Mouse (Mus musculus) v-Abl transformed pro-B cells (cell line): ENCODE data around the gene Usp51.
"Not testable (repeated sequence)": the region's sequence is repeated elsewhere in the genome, so short reads cannot be mapped to it uniquely, and the experiment has no call there.

Experiments used
- in situ Hi-C, 2 experiments: fragments of 400-800 bp; cut with MboI; formaldehyde crosslinking; loops; one replicate each; pipeline ENCODE4 v1.15.1; 2025; ENCODE audit not compliant: unreplicated experiment in 2 of 2

Usp51 gene

DNA sequence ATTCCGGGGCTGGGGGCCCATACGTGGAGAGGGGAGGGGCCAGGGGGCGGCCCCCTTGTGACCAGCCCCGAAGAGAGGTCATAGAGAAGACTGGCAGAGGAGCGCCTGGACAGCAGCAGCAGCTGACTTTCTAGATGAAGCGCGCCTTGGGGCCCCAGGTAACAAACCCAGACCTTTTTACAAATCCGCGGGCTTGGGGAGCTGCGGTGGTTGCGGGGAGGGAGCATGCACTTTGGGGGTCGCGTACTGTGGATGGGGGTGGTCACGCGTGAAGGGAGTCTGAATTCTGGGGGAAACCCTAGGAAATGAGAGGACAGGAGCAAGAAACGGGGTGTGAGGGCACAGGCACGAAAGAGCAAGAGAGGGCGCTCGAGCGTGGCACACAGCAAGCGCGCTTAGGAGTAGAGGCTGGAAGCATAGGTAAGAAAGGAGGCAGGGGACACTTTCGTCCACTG, at the start of gene Usp51:
Usp51 (plus strand) TSS at position 83 of the 455 bp plus-strand sequence.
- in situ Hi-C loops, result loop anchor here in 1 of 2 experiments (10.0 kb wide), 1 partner anchor 148 kb away; no protein-coding TSS in a partner anchor

DNA sequence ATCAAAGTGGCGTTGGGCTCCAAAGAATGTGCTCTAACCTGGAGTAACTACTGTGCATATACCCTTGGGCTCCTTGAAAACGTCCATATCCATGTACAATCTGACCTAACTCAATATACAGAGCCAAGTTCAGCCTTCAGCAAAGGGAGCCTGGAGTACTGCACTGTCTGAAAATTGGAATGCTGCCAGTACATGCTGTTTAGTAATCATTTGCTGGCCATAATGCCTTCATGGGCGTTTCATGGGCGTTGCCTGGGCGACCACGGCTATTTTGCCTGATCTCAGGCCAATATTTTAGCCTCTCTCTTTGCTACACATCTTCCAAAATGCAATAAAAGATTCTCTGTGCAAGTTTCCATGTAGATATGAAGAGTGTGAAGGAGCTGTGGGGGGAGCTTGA, 36.7 kb upstream of the Usp51 start:
- in situ Hi-C loops, result no loop called here

DNA sequence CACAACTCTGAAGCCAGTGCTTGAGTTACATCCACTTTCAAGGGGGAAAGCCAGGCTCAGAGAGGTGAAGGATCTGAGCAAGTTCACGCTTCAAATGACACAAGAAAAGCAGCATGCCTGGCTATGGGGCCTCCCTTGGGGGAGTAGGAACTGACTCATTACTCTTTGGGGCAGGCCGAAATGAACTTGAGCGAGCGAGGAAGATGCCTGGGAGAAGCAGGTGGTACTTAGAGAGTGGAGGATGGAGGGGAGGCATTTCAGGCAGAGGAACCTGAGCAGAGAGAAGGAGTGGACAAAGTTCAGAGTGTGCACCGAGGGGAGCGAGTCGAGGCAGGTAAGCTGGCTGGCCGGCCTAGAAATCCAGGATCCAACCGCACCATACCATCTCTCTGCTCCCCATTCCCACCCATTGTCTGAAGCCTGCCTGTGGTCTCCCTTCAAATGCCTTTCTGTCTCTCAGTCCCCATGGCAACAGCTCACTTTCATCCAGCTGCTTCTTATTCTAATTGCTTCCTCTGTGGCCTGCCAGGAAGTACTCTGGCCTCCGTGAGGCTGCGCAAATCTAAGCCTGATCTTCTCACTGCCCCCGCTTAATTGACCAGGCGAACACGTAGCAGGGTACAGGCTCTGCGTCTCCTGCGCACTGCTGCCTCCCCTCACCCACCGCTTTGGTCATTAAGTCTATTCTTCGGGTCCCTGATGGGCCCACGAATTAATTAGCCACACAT, 32.6 kb upstream of the Usp51 start:
- in situ Hi-C loops, result not testable (repeated sequence)

DNA sequence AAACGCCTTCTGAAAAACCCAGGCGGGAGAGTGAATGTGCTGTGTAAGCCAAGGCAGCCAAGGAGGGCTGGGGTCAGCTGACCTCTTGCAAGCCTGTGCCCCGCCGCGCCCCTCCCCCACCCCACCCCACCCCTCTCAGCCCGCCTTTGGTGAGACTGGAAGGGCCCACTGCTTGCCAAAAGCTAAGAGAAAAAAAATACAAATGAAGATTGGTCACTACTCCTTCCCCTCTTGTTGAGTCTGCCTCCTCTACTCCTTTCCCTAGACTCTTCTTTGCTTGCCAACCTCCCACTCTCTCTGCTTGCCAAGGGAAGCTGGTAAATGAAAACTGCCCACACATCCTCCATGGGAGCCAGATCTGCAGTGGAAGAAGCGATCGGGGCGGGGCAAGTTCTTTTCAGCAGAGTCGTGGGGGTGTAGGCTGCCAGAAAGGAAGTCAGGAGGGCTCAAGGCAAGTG, 32.0 kb upstream of the Usp51 start:
- in situ Hi-C loops, result no loop called here

DNA sequence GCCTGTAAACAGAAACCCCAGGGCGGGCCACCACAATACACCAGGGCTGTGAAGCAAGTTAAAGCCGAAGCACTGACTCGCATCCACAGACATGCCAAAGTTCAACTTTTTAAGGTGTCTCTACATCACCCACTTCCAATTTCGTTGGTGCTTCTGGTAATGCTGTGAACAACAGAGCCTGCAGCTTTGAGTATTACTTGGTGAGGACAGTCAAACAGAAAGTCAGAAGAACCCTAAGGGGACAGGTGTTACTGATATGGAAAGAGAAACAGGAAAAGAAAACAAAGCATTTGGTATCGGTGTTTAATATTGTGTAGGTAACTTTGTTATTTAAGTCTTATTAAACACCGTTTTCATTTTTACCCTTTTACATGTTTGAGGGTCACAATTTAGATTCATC, 29.7 kb upstream of the Usp51 start:
- in situ Hi-C loops, result no loop called here

DNA sequence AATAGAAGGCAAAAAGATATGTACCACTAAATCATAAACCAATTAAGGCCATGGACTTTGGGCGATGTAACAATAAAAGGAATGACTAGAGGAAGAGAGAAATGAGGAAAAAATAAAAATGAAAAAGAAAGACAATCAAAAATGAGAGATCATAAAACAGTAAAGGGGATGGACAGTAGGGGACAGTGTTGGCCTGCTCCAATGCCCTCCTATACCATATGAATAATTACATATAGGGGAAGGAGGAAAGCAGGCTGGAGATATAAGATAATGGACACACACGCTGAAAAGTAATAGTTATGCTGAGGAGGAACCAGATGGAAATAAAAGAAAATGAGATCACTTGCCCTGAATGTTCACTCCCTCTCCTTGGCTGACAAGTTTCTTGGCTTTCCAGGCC, 21.3 kb upstream of the Usp51 start:
- in situ Hi-C loops, result loop anchor here in 1 of 2 experiments (10.0 kb wide), 1 partner anchor 190 kb away; no protein-coding TSS in a partner anchor

DNA sequence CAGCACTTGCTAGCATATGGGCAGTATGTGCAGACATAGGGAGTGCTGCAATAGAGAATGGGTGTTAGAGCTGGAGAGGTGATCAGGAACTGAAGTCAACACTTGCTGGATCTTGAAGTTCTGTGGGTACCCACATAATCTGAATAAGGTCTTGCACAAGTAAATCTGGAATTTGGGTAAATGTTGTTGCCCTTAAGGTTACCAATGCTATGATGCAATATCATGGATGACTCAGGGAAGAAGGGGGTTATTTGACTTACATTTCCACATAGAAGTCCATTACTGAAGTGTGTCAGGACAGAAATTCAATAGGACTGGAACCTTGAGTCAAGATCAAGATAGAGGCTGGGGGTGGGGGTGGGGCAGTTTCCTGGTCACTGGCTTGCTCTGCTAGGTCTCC, 16.4 kb upstream of the Usp51 start:
- in situ Hi-C loops, result loop anchor here in 1 of 2 experiments (10.0 kb wide), 1 partner anchor 185 kb away; no protein-coding TSS in a partner anchor

DNA sequence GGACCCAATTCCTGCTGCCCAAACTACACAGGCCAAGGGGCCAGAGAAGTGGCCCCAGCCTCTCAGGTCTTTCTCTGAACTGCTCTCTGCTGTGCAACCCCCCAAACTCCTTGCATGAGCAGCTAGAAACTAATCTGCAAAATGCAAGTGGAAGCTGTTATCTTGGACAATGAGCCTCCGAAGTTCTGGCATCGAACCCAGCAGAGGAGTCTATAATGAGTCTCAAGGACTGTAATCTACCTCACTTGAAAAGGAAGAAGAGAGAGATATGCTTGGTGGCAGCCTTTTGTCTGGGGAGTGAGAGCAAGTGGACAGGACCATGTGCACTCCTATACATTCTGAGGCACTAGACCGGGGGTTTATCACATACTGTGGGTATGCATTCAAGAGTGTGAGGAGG, 10.2 kb upstream of the Usp51 start:
- in situ Hi-C loops, result not testable (repeated sequence)

DNA sequence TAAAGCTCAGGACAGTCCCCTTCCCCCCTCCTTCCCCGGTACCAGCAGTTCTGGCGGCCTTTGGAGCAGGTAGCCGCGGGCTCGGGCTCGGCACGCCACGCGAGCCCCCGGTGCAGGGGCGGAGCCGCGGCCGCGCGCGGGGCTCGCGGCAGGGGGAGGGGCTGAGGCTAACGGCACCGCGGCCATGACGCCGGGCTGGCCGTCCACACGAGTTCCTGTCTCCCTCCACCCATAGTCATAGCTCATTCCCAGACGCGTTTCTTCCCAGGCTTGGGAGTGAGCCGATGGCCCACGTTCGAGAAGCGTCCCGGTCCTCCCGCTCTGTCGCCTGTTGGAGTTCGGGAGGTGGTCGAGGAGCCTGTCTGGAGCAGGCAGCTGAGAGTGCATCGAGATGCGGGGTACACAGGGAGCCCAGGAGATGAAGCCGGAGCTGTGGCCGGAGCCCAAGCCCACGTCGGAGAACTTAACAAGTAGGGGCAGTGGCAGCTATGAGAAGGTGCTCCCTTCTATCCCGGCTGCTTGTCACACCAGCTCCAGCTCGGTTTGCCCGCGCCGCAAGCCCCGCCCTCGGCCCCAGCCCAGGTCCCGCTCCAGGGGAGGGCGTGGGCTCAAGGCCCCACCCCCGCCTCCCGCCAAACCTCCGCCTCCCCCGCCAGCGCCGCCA, 884 bp downstream of the Usp51 start:
- in situ Hi-C loops, result loop anchor here in 1 of 2 experiments (10.0 kb wide), 1 partner anchor 148 kb away; no protein-coding TSS in a partner anchor

DNA sequence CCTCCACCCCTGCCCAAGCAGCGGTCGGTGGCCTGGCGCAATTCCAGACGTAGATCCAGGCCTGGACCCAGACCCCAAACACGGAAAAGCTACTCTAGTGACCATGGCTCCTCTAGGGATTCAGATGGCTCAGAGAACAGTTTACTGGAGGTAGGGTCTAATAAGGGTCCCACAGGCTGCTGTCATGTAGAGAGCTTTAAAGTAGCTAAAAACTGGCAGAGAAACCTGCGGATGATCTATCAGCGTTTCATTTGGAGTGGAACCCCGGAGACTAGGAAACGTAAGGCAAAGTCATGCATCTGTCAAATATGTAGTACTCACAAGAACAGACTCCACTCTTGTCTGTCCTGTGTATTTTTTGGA, 1.4 kb downstream of the Usp51 start:
- in situ Hi-C loops, result loop anchor here in 1 of 2 experiments (10.0 kb wide), 1 partner anchor 147 kb away; no protein-coding TSS in a partner anchor

DNA sequence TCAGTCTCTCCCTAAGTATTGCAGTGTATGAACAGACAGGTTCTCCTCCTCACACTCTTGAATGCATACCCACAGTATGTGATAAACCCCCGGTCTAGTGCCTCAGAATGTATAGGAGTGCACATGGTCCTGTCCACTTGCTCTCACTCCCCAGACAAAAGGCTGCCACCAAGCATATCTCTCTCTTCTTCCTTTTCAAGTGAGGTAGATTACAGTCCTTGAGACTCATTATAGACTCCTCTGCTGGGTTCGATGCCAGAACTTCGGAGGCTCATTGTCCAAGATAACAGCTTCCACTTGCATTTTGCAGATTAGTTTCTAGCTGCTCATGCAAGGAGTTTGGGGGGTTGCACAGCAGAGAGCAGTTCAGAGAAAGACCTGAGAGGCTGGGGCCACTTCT, 19.0 kb downstream of the Usp51 start:
- in situ Hi-C loops, result not testable (repeated sequence)

DNA sequence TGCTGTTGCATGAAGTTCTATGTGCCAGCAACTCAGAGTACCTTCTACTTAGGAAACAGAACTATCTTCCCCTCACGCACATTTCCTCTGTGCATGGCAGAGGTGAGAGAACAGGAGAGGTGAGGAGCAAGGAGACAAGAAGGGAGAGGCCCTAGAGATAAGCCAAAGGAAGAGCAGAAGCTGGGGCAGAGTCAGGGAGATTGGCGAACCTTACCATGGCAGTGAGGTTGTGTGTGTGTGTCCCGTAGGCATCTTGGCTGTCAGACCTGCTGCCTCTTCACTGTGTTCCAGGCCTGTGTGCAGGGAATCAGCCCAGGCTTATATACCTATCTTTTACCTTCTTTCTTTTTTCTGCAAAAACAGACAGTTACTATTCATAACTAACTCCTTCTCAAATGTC, 19.4 kb downstream of the Usp51 start:
- in situ Hi-C loops, result not testable (repeated sequence)

DNA sequence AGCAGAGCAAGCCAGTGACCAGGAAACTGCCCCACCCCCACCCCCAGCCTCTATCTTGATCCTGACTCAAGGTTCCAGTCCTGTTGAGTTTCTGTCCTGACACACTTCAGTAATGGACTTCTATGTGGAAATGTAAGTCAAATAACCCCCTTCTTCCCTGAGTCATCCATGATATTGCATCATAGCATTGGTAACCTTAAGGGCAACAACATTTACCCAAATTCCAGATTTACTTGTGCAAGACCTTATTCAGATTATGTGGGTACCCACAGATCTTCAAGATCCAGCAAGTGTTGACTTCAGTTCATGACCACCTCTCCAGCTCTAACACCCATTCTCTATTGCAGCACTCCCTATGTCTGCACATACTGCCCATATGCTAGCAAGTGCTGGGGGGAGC, 25.3 kb downstream of the Usp51 start:
- in situ Hi-C loops, result not testable (repeated sequence)

DNA sequence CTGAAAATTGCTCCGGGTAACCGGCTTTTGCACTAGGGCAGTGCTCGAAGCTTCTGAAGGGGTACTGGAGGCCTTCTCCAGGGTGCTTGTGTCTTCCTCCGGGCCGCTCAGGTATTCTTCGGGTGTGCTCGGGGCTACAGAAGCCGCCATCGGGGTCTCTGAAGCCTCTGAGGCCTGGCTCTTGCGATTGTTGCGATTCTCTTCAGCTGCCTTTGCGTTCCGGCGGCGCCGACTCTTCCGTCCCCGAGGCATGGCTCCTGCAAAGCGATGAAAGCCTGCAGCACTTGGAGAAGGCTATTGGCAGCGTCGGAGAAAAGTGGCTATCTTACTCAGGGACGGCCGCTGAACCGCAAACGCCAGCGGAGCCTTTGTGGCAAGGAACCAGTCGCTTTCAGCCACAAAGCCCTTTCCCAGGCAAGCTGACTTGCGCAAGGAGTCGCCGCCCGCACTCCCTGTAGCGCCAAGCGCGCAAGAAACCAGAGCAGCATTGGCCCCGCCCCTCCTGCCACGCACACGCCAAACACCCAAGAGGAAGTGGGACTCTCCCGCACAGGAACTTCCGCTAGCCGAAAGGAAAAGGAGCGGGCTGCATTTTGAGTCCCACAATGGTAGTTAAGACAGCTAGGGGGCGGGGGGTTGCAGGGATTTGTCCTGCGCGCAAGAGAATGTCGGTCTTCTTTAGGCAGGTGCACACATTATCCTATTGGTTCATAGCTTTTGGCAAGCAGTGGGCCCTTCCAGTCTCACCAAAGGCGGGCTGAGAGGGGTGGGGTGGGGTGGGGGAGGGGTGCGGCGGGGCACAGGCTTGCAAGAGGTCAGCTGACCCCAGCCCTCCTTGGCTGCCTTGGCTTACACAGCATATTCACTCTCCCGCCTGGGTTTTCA, 31.1 kb downstream of the Usp51 start, which contains the start of gene Mageh1:
Mageh1 (minus strand) TSS at position 489 of the 885 bp plus-strand sequence.
- in situ Hi-C loops, result no loop called here

DNA sequence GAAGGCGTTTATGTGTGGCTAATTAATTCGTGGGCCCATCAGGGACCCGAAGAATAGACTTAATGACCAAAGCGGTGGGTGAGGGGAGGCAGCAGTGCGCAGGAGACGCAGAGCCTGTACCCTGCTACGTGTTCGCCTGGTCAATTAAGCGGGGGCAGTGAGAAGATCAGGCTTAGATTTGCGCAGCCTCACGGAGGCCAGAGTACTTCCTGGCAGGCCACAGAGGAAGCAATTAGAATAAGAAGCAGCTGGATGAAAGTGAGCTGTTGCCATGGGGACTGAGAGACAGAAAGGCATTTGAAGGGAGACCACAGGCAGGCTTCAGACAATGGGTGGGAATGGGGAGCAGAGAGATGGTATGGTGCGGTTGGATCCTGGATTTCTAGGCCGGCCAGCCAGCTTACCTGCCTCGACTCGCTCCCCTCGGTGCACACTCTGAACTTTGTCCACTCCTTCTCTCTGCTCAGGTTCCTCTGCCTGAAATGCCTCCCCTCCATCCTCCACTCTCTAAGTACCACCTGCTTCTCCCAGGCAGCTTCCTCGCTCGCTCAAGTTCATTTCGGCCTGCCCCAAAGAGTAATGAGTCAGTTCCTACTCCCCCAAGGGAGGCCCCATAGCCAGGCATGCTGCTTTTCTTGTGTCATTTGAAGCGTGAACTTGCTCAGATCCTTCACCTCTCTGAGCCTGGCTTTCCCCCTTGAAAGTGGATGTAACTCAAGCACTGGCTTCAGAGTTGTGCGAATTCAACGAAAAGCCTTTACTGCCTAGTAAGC, 31.9 kb downstream of the Usp51 start:
- in situ Hi-C loops, result not testable (repeated sequence)
